Mouse (Mus musculus): ENCODE data around the gene Tigd3.

The Tigd3 gene

DNA sequence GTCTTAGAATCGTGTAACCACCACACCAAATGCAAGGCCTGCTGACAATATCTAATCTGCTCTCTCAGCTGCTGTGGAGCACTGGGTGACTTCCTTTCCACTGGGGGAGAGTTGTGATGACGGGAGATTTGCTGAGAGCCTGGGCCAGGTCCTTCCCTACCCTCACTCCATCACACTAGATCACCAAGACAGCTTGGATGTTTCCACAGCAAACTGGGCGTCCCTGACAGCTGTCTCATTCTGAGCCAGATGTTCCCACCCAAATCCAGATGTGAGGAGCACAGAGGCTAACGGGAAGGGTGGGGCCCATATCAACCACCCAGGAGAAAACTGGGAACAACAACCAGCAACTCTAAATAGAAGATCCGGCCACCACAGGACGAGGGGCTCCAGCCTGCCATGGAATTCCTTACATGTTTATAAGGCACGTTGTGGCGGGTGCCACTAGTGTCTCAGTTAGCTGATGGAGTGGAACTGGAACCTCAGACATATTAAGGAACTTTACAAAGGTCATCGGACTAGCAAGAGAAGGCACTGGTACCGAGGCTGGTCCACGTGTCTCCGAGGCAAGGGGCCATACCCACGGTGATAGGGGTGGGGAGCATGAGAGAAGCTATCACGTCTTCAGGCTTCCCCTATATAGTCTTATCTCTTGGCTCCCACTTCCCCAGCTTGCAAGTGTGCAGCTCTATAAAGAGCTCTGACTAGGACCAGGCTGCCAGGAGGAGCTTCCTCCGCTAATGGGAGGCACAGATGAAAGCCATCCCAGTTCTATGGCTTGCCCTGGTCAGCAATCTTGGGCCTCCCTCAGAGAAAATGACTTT is 28.4 kb upstream of the Tigd3 start:
- no peak for DNase-seq (ENCODE audit: low read depth, low spot score)

GRCm38 (mm10) chr19:5921715-5922114 is 27.8 kb upstream of the Tigd3 start:
- no peak for DNase-seq (ENCODE audit: low read depth, low spot score)

- DNase-seq (ENCODE audit: low read depth, low spot score), result no peak
Measured at GRCm38 (mm10) chr19:5913007-5913719, 19.2 kb upstream of the Tigd3 start, which contains the start of gene Dpf2. Gene Dpf2 (minus strand): TSS chr19:5913010.

DNA sequence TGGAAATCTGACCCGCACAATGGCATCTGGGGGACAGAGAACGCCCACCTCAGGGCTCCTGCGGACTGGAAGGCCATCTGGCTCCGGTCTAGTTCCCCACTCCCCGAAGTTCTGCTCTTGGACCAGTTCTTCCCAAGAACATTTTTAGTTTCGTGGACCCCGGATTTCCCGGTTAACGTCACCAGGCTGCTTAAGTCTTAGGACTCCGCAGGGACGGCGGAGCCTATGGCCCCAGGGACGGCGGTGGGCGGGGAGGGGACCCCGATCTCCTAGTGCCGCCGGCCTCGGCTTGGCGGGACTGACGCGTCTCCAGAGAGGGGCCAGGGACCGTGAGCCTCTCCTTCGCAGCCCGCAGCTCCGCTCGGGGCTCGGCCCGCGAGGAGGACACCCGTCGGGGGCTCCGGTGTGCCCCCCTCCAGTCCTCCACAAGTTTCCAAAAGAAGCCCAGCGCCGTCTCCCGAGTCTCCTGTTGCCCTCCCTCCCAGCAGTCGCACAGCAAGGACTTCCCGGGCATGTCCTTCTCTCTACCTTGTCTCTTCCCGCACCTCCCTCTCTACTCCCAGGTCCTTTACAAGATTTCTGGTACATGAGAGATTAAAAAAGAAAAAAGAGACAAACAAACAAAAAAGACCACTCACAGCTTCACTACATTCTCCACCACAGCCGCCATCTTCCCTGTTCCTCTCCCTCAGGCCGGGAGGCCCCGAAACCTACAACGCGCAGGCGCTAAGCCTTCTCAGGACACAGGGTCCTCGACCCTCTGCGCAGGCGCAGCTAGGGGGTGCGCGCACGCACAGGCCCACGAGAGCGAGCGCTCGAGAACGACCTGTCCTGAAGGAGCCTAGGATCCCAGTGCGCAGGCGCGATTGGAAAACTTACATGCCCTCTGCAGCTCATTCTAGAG is 18.4 kb upstream of the Tigd3 start:
- DNase-seq (ENCODE audit: low read depth, low spot score), result peak; percentile 99

- DNase-seq (ENCODE audit: low read depth, low spot score), result peak; percentile 23
Measured at GRCm38 (mm10) chr19:5911430-5912102, 17.6 kb upstream of the Tigd3 start.

- DNase-seq (ENCODE audit: low read depth, low spot score), result peak; percentile 50
Measured at GRCm38 (mm10) chr19:5910221-5910620, 16.3 kb upstream of the Tigd3 start.

GRCm38 (mm10) chr19:5907275-5907674 is 13.3 kb upstream of the Tigd3 start:
- DNase-seq (ENCODE audit: low read depth, low spot score), result no peak

DNA sequence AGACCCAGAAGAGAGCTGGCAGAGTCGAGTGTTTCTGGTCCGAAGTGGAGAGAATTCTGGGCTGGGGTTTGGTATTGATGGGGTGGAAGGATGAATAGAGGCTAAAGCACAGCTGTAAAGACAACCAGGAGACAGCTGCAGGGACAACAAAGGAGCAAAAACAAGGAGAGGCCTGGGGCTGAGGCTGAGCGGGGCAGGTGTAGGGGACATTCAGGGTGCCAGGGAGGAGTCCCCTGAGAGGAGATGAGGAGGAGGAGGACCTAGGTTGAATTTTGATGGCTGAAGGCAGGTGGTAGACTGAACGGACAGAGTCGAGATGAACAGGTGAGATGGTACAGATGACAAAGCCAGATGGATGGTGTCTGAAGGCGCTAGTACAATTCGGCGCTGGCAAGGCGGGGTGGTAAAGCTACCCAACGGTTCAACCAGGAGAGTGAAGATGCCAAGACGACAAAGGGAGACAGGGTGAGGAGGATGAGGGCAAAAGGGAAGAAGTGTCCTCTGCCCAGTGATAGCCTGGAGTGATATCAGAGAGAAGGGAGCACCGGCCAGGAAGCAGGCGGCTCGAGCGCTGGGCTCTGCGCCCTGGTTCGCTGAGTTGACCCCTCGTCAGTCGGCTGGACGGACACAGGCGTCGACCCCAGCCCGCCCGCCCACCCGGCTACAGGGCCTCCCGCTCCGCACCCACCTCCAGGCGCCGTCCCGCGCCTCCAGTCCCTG is 507 bp downstream of the Tigd3 start:
- peak; percentile 18 for DNase-seq (ENCODE audit: low read depth, low spot score)

- DNase-seq (ENCODE audit: low read depth, low spot score), result no peak
Measured at GRCm38 (mm10) chr19:5892735-5893134, 1.2 kb downstream of the Tigd3 start.

GRCm38 (mm10) chr19:5892262-5892661 is 1.7 kb downstream of the Tigd3 start:
- DNase-seq (ENCODE audit: low read depth, low spot score), result no peak

- DNase-seq (ENCODE audit: low read depth, low spot score), result peak; percentile 45
Measured at GRCm38 (mm10) chr19:5891521-5892258, 2.3 kb downstream of the Tigd3 start.

DNA sequence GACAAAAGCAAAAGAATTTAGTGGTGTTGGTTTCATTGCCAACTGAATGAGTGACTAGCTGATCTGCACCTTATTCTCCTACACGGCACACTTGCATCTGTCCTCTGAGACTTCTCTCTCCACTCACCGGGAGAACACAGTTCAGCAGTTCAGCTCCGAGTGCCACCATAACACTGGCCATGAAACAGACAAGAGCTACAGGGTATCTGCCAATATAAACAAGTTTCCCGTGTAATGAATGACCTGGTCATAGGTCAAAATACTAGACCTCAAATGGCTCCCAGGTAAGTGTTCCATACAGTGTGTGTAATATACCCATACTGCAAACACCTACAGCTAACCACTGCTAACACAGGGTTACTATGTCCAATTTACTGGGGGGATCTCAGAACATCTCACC is 4.7 kb downstream of the Tigd3 start:
- no peak for DNase-seq (ENCODE audit: low read depth, low spot score)

GRCm38 (mm10) chr19:5887234-5887815 is 6.6 kb downstream of the Tigd3 start:
- no peak for DNase-seq (ENCODE audit: low read depth, low spot score)

GRCm38 (mm10) chr19:5885838-5886237 is 8.1 kb downstream of the Tigd3 start:
- DNase-seq (ENCODE audit: low read depth, low spot score), result no peak

DNA sequence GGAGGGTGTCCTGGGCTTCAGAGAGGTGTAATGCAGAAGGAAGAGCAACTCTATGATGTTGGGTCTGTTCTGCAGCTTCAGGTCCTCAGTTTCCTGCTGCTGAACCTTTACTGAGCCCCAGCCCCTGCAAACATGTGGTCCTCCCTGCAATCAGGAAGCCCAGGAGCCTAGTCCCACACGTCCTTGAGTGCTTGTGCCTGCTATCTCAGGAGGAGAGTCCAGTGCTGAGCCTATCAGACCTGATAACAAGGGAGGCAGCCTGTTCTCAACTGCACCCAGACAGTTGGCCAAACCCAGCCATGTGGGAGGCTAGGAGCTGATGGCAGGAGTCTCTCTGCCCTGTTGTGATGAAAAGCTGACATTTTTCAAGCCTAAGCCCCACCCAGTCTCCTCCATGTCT is 10.0 kb downstream of the Tigd3 start:
- no peak for DNase-seq (ENCODE audit: low read depth, low spot score)

- peak; percentile 39 for DNase-seq (ENCODE audit: low read depth, low spot score)
Measured at GRCm38 (mm10) chr19:5882079-5882478, 11.9 kb downstream of the Tigd3 start.

DNA sequence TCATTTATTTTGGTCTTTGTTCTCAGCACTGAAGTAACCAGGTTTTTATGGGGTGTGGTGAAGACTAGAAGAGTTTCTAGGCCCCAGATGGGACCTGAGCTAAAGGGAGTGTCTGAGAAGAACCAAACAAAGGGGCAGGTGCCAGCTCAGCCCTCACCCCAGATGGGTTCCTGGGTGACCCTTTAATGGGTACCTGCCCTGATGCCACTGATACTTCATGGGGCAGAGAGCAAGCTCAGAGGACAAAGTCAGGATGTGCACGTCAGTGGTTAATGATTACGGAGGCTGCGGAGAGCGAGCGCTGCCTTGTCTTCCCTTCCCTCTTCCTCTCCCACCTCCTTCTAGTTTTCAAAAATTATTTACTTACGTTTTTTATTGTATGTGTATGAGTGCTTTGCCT is 12.8 kb downstream of the Tigd3 start:
- DNase-seq (ENCODE audit: low read depth, low spot score), result no peak

- DNase-seq (ENCODE audit: low read depth, low spot score), result no peak
Measured at GRCm38 (mm10) chr19:5879735-5880134, 14.2 kb downstream of the Tigd3 start.

GRCm38 (mm10) chr19:5878916-5879315 is 15.0 kb downstream of the Tigd3 start:
- DNase-seq (ENCODE audit: low read depth, low spot score), result no peak

DNA sequence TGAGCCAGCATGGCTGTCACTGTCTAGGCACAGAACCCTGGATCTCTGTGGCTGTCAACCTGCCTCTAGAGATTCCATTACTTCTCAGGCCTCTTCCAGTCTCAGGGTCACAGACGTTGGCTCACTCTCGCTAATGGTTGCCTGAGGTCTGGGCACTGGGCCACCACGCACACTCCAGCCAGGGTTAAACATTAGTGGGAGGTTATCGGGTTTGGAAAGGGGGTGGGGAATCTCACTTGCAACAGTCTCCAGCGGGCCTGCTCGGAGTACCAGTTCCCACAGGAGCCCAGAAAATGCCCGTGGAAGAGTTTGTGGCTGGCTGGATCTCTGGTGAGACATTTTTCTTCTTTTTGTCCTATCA is 15.6 kb downstream of the Tigd3 start:
- DNase-seq (ENCODE audit: low read depth, low spot score), result no peak
